Mouse (Mus musculus) retina, embryonic 14.5 days (tissue): ENCODE measurements around the gene Dhcr24.

Experiments
- DNase-seq: peaks from one replicate; pipeline ENCODE4 v3.0.0-alpha.2; 2015; ENCODE audit warnings: low spot score

The Dhcr24 gene

GRCm38 (mm10) chr4:106560213-106560845 is 509 bp upstream of the Dhcr24 start:
- peak; percentile 39 for DNase-seq

- DNase-seq, result peak; percentile 9
Measured at GRCm38 (mm10) chr4:106562006-106562405, 1.2 kb downstream of the Dhcr24 start.

GRCm38 (mm10) chr4:106562837-106563790 is 2.3 kb downstream of the Dhcr24 start:
- DNase-seq, result peak; percentile 64

- DNase-seq, result no peak
Measured at GRCm38 (mm10) chr4:106564161-106564560, 3.3 kb downstream of the Dhcr24 start.

DNA sequence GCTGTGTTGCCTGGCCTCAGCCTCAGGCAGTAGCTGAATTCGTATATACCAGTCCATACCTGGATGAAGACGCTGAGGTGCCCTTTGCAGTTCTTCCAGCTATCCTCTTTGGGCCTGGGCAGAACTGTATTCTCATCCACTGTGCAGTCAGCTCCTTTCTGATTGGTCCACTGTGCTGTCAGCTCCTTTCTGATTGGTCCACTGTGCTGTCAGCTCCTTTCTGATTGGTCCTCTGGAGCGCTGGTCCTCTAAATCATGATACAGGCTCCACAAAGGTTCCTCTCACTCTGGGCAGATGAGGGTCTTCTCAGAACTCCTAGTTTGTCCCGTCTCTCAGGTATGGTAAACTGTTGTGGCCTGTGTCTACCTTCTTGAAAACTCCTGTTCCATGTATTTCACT is 8.8 kb downstream of the Dhcr24 start:
- no peak for DNase-seq

DNA sequence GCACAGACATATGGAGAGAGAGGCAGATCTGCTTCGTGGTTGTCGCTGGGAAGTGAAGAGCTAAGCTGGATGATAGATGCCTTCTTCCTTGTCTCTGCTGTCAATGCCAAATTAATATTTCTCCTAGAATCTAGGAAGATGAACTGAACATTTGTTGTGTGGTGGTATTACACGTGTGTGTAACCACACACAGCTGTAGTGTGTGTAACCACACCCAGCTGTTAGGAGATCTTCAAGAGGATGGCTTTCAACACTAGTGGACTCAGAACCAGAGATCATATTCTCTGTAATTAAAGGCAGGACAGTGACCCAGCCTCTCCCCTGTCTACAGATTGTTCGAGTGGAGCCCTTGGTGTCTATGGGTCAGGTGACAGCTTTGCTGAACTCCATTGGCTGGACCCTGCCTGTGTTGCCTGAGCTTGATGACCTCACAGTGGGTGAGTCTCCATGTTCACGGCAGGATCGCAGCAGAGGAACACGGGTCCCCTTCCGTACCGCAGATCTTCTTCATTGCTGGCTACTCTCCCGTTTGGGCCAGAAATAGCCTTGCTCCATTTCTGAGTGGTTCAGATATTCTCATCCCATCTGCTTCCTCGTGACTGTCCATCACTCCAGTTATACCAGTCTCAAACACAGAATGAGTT is 10.4 kb downstream of the Dhcr24 start:
- no peak for DNase-seq

DNA sequence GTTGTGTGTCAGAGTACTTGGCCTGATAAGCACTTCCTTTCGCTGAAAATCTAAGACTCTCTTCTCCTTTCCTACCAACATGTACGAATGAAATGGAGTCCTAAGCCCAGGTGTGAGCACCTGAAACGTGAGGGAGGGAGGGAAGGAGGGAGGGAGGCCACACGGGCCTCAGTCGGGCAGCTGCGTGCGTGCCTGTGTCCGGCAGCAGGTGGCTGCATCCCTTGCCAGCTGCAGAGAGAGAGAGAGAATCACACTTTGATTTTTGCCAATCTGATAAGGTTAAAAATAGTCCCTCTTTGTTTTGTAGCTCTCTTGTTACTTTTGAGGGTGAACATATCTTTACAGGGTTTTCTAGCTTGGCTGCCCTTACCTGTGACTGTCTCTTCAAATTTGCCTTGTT is 14.2 kb downstream of the Dhcr24 start:
- DNase-seq, result no peak

- DNase-seq, result no peak
Measured at GRCm38 (mm10) chr4:106577511-106577910, 16.7 kb downstream of the Dhcr24 start.

GRCm38 (mm10) chr4:106581176-106581864 is 20.5 kb downstream of the Dhcr24 start:
- DNase-seq, result no peak

DNA sequence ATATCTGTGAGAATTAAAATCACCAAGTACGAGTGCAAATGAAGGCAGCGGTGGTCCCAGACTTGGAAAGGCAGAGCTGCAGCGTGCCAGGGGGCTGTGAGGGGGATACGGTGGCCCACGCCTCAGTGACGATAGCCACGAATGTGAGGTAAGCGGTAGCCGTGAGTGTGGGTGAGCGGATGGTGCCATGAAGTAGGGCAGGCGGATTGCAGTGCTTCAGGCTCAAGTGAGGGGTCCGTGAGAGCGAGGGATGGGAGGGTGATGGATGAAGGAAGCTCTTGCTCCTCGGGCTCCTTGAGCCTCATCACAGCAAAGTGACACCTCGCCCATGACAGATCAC is 21.0 kb downstream of the Dhcr24 start:
- DNase-seq, result no peak

DNA sequence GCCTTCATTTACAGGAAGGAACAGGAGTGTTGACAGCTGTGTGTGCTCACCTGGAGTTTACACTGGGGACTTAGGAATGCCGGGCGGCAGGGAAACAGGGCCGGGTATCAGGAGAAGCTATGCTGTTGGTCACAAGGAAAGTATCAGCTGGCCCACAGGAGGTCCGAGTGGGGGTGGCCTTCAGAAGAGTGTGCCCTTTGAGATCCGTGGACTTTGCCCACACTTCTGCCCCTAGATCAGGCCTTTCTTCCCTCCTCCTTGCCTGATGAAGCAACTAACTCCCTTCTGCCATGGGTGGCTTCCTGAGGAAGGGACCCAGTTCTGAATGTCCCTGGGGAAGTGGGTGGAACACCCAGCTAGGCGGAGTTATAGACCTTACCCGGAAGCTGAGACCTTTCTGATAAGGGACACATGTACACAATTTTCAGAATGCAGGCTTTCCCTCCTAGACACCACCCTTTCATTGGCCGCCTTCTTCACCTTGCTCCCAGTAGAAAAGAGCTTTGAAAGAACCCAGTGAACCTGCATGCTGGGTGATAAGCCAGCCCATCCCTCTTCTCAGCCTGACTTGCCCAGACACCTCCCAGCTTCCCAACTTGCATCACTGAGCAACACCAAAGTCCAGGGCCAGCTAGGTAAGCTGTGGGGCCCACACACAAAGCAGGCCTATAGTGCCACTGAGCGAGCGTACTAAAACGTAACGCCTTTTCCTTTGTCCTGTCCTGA is 21.8 kb downstream of the Dhcr24 start:
- DNase-seq, result no peak

GRCm38 (mm10) chr4:106584665-106585064 is 23.8 kb downstream of the Dhcr24 start:
- no peak for DNase-seq

DNA sequence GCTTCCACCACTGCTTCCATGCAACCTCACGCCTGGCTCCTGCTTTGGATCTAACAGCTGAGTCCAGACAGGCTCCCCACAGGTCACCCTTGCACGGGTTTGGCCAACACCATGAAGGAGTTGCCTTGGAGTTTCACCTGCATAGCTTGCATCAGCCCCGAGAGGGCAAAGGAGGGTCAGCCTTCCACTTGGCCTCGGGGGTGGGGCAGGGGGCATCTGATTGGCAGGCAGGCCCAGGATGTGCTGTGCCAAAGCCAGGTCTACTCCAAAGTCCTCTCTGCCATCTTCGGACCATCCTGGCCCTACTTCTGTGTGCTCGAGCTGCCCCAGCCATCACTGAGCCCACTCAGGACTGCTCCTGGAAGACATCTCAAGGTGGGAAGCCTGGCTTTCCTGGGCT is 26.2 kb downstream of the Dhcr24 start:
- DNase-seq, result no peak

DNA sequence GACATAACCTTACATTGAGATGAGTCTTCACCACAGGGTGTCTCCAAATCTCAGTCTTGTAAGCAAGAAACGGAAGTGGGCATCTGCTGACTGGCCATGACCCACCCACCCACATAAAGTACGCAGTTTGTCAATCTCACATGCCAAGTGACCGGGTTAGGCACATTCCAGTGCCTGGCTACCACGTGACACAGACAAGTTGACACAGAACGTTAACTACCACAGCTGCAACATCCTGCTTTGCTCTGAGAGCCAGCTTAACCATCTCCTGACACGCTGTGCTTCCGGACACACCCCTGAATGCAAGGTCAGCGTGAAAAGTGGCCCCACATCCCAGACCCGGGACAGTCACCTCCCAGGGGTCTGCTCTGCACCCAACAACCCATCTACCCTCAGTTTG is 29.3 kb downstream of the Dhcr24 start:
- DNase-seq, result no peak

GRCm38 (mm10) chr4:106590871-106591270 is 30.0 kb downstream of the Dhcr24 start:
- DNase-seq, result no peak

DNA sequence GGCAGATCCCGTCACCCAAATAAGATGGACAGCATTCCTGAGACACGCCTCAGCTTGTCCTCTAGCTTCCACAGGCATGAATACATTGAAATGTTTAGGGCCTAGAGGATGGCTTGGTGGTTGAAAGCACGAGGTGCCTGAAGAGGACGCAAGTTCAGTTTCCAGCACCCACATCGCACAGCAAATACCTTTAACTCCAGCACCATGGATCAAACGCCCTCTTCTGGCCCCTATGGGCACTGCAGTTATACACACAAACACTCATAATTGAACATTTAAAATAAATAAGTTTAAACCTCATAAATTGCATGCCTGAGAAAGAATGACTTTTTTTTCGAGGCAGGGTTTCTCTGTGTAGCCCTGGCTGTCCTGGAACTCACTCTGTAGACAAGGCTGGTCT is 32.8 kb downstream of the Dhcr24 start:
- DNase-seq, result peak; percentile 20

DNA sequence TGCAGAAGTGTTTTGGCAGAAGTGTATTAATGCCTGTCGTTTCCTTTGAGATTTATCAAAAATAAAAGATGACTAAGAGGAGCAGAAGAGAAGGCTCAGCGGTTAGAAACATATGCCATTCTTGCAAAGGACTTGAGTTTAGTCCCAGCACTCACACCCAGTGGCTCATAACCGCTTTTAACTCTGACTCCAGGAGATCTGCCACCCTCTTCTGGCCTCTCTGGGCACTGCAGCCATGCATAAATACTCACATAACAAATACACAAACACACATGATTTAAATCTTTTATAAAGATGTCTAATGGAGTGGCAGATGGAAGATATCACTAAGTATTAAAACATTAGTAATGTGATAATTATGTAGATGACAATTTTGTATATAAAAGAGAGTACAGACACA is 35.4 kb downstream of the Dhcr24 start:
- no peak for DNase-seq

GRCm38 (mm10) chr4:106597055-106597454 is 36.2 kb downstream of the Dhcr24 start:
- DNase-seq, result no peak

- no peak for DNase-seq
Measured at GRCm38 (mm10) chr4:106597741-106598140, 36.9 kb downstream of the Dhcr24 start.

GRCm38 (mm10) chr4:106599415-106599814 is 38.6 kb downstream of the Dhcr24 start:
- DNase-seq, result no peak

- DNase-seq, result no peak
Measured at GRCm38 (mm10) chr4:106600770-106601169, 39.9 kb downstream of the Dhcr24 start.
